Mouse (Mus musculus) CH12.LX (cell line): ENCODE measurements at regions not wholly inside any gene's neighbourhood (a gene's known extent, or its start where the extent isn't known, plus 50 kb on each side); places are given as distances from the start of the nearest gene placed in this dataset.

ENCODE experiments used
- DNase-seq: peaks from one replicate; pipeline ENCODE4 v3.0.0-alpha.2; 2013; ENCODE audit errors: extremely low read depth
- H3K27ac ChIP-seq: 2 replicates; pipeline ENCODE4 v1.5.1; 2012; ENCODE audit warnings: low read depth, mild to moderate bottlenecking, control low read depth, moderate library complexity; ENCODE audit not compliant: insufficient read depth
- H3K27me3 ChIP-seq: replicated peaks from 2 replicates; pipeline ENCODE3; 2012; ENCODE audit warnings: inconsistent platforms
- H3K36me3 ChIP-seq, 2 experiments: replicated peaks in 1 of 2; 2 replicates each; pipeline versions ENCODE3 to v1.6.1; 2012; ENCODE audit warnings: inconsistent platforms in 1 of 2, low read length in 1 of 2, mild to moderate bottlenecking in 1 of 2, mixed read lengths in 1 of 2, moderate library complexity in 1 of 2; ENCODE audit not compliant: control insufficient read depth in 1 of 2, insufficient read depth in 1 of 2
- H3K4me1 ChIP-seq, 2 experiments: 2 replicates each; pipeline ENCODE4 v1.6.1; 2012; ENCODE audit warnings: inconsistent platforms in 1 of 2, moderate library complexity in 1 of 2; ENCODE audit not compliant: insufficient read depth in 2 of 2, control insufficient read depth in 1 of 2
- H3K4me2 ChIP-seq: 2 replicates; pipeline ENCODE4 v1.6.1; 2012; ENCODE audit warnings: low read depth, mild to moderate bottlenecking, control low read depth; ENCODE audit not compliant: poor library complexity, insufficient read depth, severe bottlenecking
- H3K4me3 ChIP-seq, 3 experiments: fragments of 150-350 bp in 1 of 3; sonication (generic) in 1 of 3; replicated peaks in 1 of 3; 2 replicates each; pipeline versions ENCODE3 to v1.5.1; 2011 to 2012; ENCODE audit warnings: low read depth in 2 of 3, low read length in 2 of 3, mild to moderate bottlenecking in 2 of 3, moderate library complexity in 2 of 3, control low read depth in 1 of 3, improper control_type of control experiment in 1 of 3, inconsistent platforms in 1 of 3, mixed read lengths in 1 of 3; ENCODE audit not compliant: poor library complexity in 1 of 3
- H3K79me2 ChIP-seq: replicated peaks from 2 replicates; pipeline ENCODE4 v1.6.1; 2012; ENCODE audit warnings: mild to moderate bottlenecking, moderate library complexity; ENCODE audit not compliant: control insufficient read depth, poor library complexity, insufficient read depth, severe bottlenecking; ENCODE audit errors: extremely low read depth
- H3K9ac ChIP-seq: 2 replicates; pipeline ENCODE4 v1.6.1; 2012; ENCODE audit warnings: low read depth, mild to moderate bottlenecking, control low read depth, moderate library complexity; ENCODE audit not compliant: insufficient read depth
- H3K9me3 ChIP-seq: replicated peaks from 2 replicates; pipeline ENCODE3; 2012; ENCODE audit warnings: low read length, inconsistent platforms, mixed read lengths
- CTCF ChIP-seq, 2 experiments: IDR thresholded peaks in 1 of 2; conservative IDR thresholded peaks in 1 of 2; 2 replicates each; pipeline ENCODE4 v1.5.1; 2011 to 2012; ENCODE audit warnings: low read depth in 2 of 2, low read length in 2 of 2, improper control_type of control experiment in 1 of 2, inconsistent platforms in 1 of 2, mild to moderate bottlenecking in 1 of 2, moderate library complexity in 1 of 2
- E2F4 ChIP-seq: IDR thresholded peaks from 2 replicates; pipeline ENCODE4 v1.6.1; 2011; ENCODE audit warnings: low read depth, low read length, improper control_type of control experiment; ENCODE audit not compliant: insufficient replicate concordance
- ELF1 ChIP-seq: IDR thresholded peaks from 2 replicates; pipeline ENCODE4 v1.6.1; 2014; ENCODE audit warnings: low read depth, mild to moderate bottlenecking, inconsistent platforms, low read length, improper control_type of control experiment
- ETS1 ChIP-seq: conservative IDR thresholded peaks from 2 replicates; pipeline ENCODE4 v1.6.1; 2012; ENCODE audit warnings: low read depth, mild to moderate bottlenecking, inconsistent platforms, low read length, improper control_type of control experiment, moderate library complexity
- GABPA ChIP-seq: IDR thresholded peaks from 2 replicates; pipeline ENCODE4 v1.6.1; 2012; ENCODE audit warnings: low read depth, low read length, improper control_type of control experiment, inconsistent platforms; ENCODE audit not compliant: insufficient replicate concordance
- IRF4 ChIP-seq: IDR thresholded peaks from 2 replicates; pipeline ENCODE4 v1.6.1; 2014; ENCODE audit warnings: low read depth, mild to moderate bottlenecking, inconsistent platforms, low read length, improper control_type of control experiment
- JUN ChIP-seq: IDR thresholded peaks from 2 replicates; pipeline ENCODE4 v1.6.1; 2011; ENCODE audit warnings: low read depth, mild to moderate bottlenecking, low read length, improper control_type of control experiment, moderate library complexity; ENCODE audit not compliant: insufficient read depth
- JUND ChIP-seq: conservative IDR thresholded peaks from 2 replicates; pipeline ENCODE4 v1.6.1; 2011; ENCODE audit warnings: low read depth, low read length, improper control_type of control experiment
- MXI1 ChIP-seq: IDR thresholded peaks from 2 replicates; pipeline ENCODE4 v1.6.1; 2011; ENCODE audit warnings: mild to moderate bottlenecking, low read depth, low read length, improper control_type of control experiment
- MYC ChIP-seq: IDR thresholded peaks from 2 replicates; pipeline ENCODE4 v1.6.1; 2011; ENCODE audit warnings: low read depth, mild to moderate bottlenecking, improper control_type of control experiment, low read length
- NRF1 ChIP-seq: IDR thresholded peaks from 2 replicates; pipeline ENCODE4 v1.6.1; 2014; ENCODE audit warnings: low read depth, mild to moderate bottlenecking, inconsistent platforms, low read length, improper control_type of control experiment, moderate library complexity
- PAX5 ChIP-seq: IDR thresholded peaks from 2 replicates; pipeline ENCODE4 v1.6.1; 2012; ENCODE audit warnings: low read length, inconsistent platforms, mixed read lengths
- POLR2AphosphoS2 ChIP-seq: IDR thresholded peaks from 2 replicates; pipeline ENCODE4 v1.6.1; 2011; ENCODE audit warnings: low read depth, low read length, improper control_type of control experiment
- RAD21 ChIP-seq: IDR thresholded peaks from 2 replicates; pipeline ENCODE4 v1.6.1; 2011; ENCODE audit warnings: low read depth, mild to moderate bottlenecking, low read length, improper control_type of control experiment, moderate library complexity
- RCOR1 ChIP-seq: conservative IDR thresholded peaks from 2 replicates; pipeline ENCODE4 v1.6.1; 2012; ENCODE audit warnings: low read depth, mild to moderate bottlenecking, inconsistent platforms, low read length, improper control_type of control experiment
- SMC3 ChIP-seq: IDR thresholded peaks from 2 replicates; pipeline ENCODE4 v1.6.1; 2011; ENCODE audit warnings: low read depth, low read length, improper control_type of control experiment
- TCF12 ChIP-seq: IDR thresholded peaks from 2 replicates; pipeline ENCODE4 v1.6.1; 2014; ENCODE audit warnings: low read depth, mild to moderate bottlenecking, inconsistent platforms, low read length, improper control_type of control experiment
- USF1 ChIP-seq: IDR thresholded peaks from 2 replicates; pipeline ENCODE4 v1.6.1; 2014; ENCODE audit warnings: low read depth, mild to moderate bottlenecking, inconsistent platforms, low read length, improper control_type of control experiment
- ZC3H11A ChIP-seq: IDR thresholded peaks from 2 replicates; pipeline ENCODE4 v1.6.1; 2012; ENCODE audit warnings: low read depth, mild to moderate bottlenecking, inconsistent platforms, low read length, improper control_type of control experiment
- ZMIZ1 ChIP-seq: IDR thresholded peaks from 2 replicates; pipeline ENCODE4 v1.6.1; 2012; ENCODE audit warnings: low read depth, mild to moderate bottlenecking, inconsistent platforms, low read length, improper control_type of control experiment
- ZNF384 ChIP-seq: IDR thresholded peaks from 2 replicates; pipeline ENCODE4 v1.6.1; 2012; ENCODE audit warnings: low read depth, low read length, improper control_type of control experiment, inconsistent platforms
- dilution Hi-C: fragments of 300-500 bp; cut with MboI; formaldehyde crosslinking; loops from 2 replicates; pipeline ENCODE4 v1.14.3; 2020; ENCODE audit warnings: low sequenced_read_pairs; ENCODE audit not compliant: extremely low pct_unique_long_range_greater_than_20kb, extremely low pct_ligation_motif_present
- in situ Hi-C: fragments of 300-500 bp; cut with MboI; formaldehyde crosslinking; loops from 3 replicates; pipeline ENCODE4 v1.14.3; 2019; ENCODE audit warnings: low sequenced_read_pairs, low pct_ligation_motif_present, low pct_unique_long_range_greater_than_20kb, mixed read lengths

DNA sequence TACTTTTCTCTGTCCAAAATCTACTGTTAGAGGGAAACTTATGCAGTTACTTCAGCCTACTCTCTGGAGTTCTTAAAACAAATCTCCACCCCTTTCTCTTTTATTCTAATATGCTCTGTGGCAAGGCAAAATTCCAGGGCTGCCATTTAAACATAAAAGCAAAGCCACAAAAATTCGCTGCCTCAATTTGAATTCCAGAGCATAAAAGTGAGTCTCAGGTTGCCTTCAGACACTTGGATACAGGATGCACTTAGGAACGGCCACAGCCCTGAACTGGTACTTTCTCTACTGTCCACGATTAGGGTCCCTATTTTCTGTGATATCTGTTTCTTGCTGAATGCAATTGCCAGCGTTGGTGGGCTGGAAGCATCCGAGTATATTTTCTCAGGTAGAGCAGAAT, 330.9 kb upstream of the Btbd3 start:
- dilution Hi-C loops, result no loop called here
- Histone ChIP-seq H3K4me3 (no peak overlapping the region), H3K36me3 (no peaks in the 10 kb centered on the region), H3K27ac (no peak overlapping the region), H3K79me2 (no peaks in the 10 kb centered on the region), H3K4me1 (no peaks in the 10 kb centered on the region), H3K4me2 (no peak overlapping the region), H3K9me3 (peaks cover 18% of the 10 kb centered on the region), H3K27me3 (no peaks in the 10 kb centered on the region), H3K9ac (no peak overlapping the region)
- no peak for DNase-seq
- in situ Hi-C loops, result no loop called here
- no peak for TF ChIP-seq E2F4
- no peak for TF ChIP-seq TCF12
- no peak for TF ChIP-seq NRF1
- no peak for TF ChIP-seq JUN
- no peak for TF ChIP-seq CTCF (conservative IDR thresholded peaks at IDR 0.05 in 1 of 2, IDR thresholded peaks at IDR 0.05 in 1 of 2; ENCODE audit: low read depth in 2 of 2, low read length in 2 of 2)
- TF ChIP-seq POLR2AphosphoS2, result no peak
- no peak for TF ChIP-seq JUND
- no peak for TF ChIP-seq IRF4
- TF ChIP-seq ETS1, result no peak
- no peak for TF ChIP-seq RAD21
- TF ChIP-seq MXI1, result no peak

DNA sequence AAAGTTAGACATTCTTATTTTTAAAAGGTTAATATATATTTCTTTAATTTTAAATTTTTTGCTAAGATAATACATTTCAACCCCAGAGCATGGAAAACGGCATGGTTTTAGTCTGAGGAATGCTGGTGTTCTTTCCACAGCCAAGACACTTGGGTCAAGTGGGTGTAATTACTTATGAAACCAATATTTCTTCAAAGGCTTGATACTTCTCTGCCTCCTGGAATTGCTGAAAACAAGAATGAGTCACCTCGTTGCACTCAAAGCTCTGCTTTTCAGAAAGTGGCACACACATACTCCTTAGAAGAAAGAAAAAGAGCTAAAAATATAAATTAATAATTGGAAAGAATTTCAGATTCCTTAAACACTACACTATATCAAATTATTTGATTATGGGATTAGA, 331.8 kb upstream of the Btbd3 start:
- Histone ChIP-seq H3K4me1 (no peaks in the 10 kb centered on the region), H3K27ac (no peak overlapping the region)
- DNase-seq, result no peak
- TF ChIP-seq ELF1 (no peak), USF1 (no peak), ETS1 (no peak), RCOR1 (no peak), ZMIZ1 (no peak), PAX5 (no peak), ZC3H11A (no peak), ZNF384 (no peak), MYC (no peak), SMC3 (no peak), GABPA (no peak)
- TF ChIP-seq, all 38 proteins: peak for 0
- H3K9ac ChIP-seq, result no peak overlapping the region
- H3K36me3 ChIP-seq, result no peaks in the 10 kb centered on the region
- H3K79me2 ChIP-seq, result no peaks in the 10 kb centered on the region
- dilution Hi-C loops (no loop called here), in situ Hi-C loops (no loop called here)
- peaks cover 21% of the 10 kb centered on the region for H3K9me3 ChIP-seq
- H3K4me2 ChIP-seq, result no peak overlapping the region
- H3K27me3 ChIP-seq, result no peaks in the 10 kb centered on the region
- H3K4me3 ChIP-seq, result no peak overlapping the region
